Mouse (Mus musculus) thymus, adult 2 months (tissue): ENCODE data around the gene Naaladl2. TPM values are rescaled to one million over a fixed set of nuclear protein-coding genes. Genes with fewer than 3 reads are reported as not detected.

Experiments used
- DNase-seq: peaks from one replicate; pipeline ENCODE4 v3.0.0; 2021
- H3K27ac ChIP-seq: fragments of 200-500 bp; 2 replicates; pipeline ENCODE4 v1.5.1; 2012; ENCODE audit warnings: low read length, control low read depth; ENCODE audit not compliant: control insufficient read depth, insufficient read depth
- H3K27me3 ChIP-seq: fragments of 200-500 bp; 2 replicates; pipeline ENCODE4 v1.6.1; 2012; ENCODE audit warnings: mild to moderate bottlenecking, low read length, moderate library complexity, mixed read lengths; ENCODE audit not compliant: control insufficient read depth, insufficient read depth
- H3K36me3 ChIP-seq: fragments of 200-500 bp; 2 replicates; pipeline ENCODE4 v1.6.1; 2012; ENCODE audit warnings: mild to moderate bottlenecking, low read length, moderate library complexity; ENCODE audit not compliant: control insufficient read depth, insufficient read depth
- H3K4me1 ChIP-seq: fragments of 200-500 bp; replicated peaks from 2 replicates; pipeline ENCODE4 v1.6.1; 2012; ENCODE audit warnings: low read length; ENCODE audit not compliant: control insufficient read depth, insufficient read depth
- H3K4me3 ChIP-seq: fragments of 200-500 bp; 2 replicates; pipeline ENCODE4 v1.5.1; 2012; ENCODE audit warnings: mild to moderate bottlenecking, low read length, control low read depth, moderate library complexity; ENCODE audit not compliant: control insufficient read depth, insufficient read depth
- CTCF ChIP-seq: fragments of 200-500 bp; IDR thresholded peaks from 2 replicates; pipeline ENCODE4 v1.5.1; 2012; ENCODE audit warnings: mild to moderate bottlenecking, control low read depth, low read length, moderate library complexity, borderline replicate concordance; ENCODE audit not compliant: control insufficient read depth, poor library complexity, insufficient read depth; ENCODE audit errors: extremely low read depth
- POLR2A ChIP-seq: fragments of 200-500 bp; IDR thresholded peaks from 2 replicates; pipeline ENCODE4 v1.6.1; 2012; ENCODE audit warnings: mild to moderate bottlenecking, low read length, control low read depth, moderate library complexity; ENCODE audit not compliant: control insufficient read depth, poor library complexity, insufficient read depth; ENCODE audit errors: extremely low read depth
- WGBS: fragments of 180-500 bp; shearing (Covaris S2); methylation state at CpG from one replicate; pipeline ENCODE4 v1.1.7; 2018; 5-methylcytosine and 5-hydroxymethylcytosine counted together
- polyA plus RNA-seq: library from polyadenylated mRNA; depleted of rRNA; stranded (reverse); fragments of >200 nt; gene quantifications from 2 replicates; pipeline ENCODE4 v1.2.3, GENCODE M21; 2012

Gene Naaladl2
- polyA plus RNA-seq, 1 experiment = 0.23 TPM

DNA sequence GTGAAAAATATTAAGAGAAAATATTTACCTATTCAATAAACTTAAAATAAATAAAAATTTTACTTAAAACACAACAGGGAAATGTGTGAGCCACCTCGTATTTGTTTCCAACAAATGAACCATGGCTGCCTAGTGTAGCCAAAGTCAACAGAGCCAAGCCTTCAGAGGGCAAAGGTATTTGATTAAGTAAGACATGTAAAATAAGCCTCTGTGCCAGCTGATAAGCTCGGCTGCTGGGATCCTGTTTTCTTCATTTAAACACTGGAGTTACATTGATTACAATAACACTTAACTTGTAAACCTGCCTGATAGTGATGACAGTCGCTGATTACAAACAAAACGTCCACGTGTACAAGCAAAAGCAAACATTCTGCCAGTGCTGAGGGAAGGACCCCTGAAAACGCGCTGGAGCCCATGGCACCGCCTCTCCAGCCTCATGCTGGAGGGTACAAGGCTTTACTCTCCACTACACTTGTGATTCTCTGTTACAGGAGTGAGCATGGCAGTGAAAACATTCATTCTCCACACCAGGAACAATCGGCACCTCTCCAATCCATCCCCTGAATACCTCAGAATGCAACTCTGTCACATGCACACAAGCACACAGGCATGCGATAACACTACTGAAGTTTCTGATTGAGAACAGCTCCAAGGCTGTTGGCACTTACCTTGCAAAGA, 361.1 kb downstream of the Naaladl2 start:
- TF ChIP-seq CTCF (no peak), POLR2A (no peak)
- no peaks in the 10 kb centered on the region for H3K4me1 ChIP-seq
- no peak overlapping the region for H3K4me3 ChIP-seq
- no peak overlapping the region for H3K27ac ChIP-seq
- H3K36me3 ChIP-seq = no peaks in the 10 kb centered on the region
- no peak for DNase-seq
- WGBS = 74% methylated on average over 10 of the region's 10 CpGs
- no peaks in the 10 kb centered on the region for H3K27me3 ChIP-seq

DNA sequence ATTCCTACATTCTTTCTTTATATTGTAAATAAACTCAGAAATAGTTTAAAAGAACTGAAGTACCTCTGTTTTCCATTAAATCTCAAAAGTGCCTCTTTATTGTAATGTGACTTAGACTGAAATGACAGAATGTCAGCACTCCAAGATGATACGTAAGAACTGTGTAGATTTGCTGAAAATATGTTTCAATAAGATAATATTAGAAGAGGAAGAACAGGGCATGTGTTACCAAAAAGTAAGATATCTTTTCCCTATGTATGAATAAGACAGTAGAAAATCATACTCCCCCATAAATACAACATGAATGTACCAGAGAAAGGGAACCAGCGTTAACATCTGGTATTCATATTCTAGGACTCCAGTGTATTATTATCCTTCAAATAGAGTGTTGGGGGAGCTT, 362.4 kb downstream of the Naaladl2 start:
- no peak for TF ChIP-seq CTCF
- no peak for TF ChIP-seq POLR2A
- Histone ChIP-seq H3K36me3 (no peaks in the 10 kb centered on the region), H3K27ac (no peak overlapping the region), H3K4me3 (no peak overlapping the region), H3K27me3 (no peaks in the 10 kb centered on the region), H3K4me1 (no peaks in the 10 kb centered on the region)
- DNase-seq = no peak
- WGBS = 94% methylated on average over 2 of the region's 2 CpGs

DNA sequence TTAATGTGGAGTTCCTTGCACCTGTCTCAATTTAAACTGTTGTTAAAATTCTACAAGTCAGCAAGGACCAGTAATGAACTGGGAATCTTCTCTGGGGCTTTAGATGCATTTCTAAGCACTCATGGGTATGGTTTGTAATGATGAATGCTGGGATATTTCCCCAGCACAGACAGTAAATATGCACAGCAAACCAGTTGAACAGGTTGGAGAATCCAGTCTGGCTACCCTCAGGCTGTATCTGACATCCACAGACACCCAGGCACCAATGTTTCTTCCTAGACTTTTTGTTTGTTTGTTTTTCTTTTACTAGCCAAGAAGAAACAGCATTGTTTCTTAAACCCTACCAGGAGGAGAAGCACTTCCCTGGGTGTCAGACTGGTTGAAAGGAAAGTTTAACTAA, 365.6 kb downstream of the Naaladl2 start:
- Histone ChIP-seq H3K36me3 (no peaks in the 10 kb centered on the region), H3K27me3 (no peaks in the 10 kb centered on the region), H3K4me1 (no peaks in the 10 kb centered on the region), H3K27ac (no peak overlapping the region), H3K4me3 (no peak overlapping the region)
- no peak for DNase-seq
- TF ChIP-seq CTCF (no peak), POLR2A (no peak)

DNA sequence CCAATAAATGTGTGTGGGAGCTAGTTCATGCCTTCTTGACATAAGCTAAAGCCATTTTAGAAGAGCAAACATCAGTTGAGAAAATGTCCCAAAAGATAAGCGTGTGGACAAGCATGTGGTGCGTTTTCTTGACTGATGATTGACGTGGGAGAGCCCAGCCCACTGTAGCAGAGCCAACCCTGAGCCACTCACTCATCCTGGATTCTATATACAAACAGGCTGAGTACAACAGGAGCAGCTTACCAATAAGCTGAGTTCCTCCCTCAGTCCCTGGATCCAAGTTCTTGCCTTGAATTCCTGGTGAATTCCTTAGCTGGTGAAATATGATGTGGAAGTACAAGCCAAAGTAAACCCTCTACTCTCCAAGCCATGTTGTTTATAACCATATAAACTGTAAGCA, 395.0 kb downstream of the Naaladl2 start:
- no peak for TF ChIP-seq POLR2A
- TF ChIP-seq CTCF = no peak
- H3K4me3 ChIP-seq = no peak overlapping the region
- no peak for DNase-seq
- 88% methylated on average over 3 of the region's 3 CpGs for WGBS
- no peak overlapping the region for H3K27ac ChIP-seq
- H3K27me3 ChIP-seq = no peaks in the 10 kb centered on the region
- no peaks in the 10 kb centered on the region for H3K36me3 ChIP-seq
- H3K4me1 ChIP-seq = no peaks in the 10 kb centered on the region

DNA sequence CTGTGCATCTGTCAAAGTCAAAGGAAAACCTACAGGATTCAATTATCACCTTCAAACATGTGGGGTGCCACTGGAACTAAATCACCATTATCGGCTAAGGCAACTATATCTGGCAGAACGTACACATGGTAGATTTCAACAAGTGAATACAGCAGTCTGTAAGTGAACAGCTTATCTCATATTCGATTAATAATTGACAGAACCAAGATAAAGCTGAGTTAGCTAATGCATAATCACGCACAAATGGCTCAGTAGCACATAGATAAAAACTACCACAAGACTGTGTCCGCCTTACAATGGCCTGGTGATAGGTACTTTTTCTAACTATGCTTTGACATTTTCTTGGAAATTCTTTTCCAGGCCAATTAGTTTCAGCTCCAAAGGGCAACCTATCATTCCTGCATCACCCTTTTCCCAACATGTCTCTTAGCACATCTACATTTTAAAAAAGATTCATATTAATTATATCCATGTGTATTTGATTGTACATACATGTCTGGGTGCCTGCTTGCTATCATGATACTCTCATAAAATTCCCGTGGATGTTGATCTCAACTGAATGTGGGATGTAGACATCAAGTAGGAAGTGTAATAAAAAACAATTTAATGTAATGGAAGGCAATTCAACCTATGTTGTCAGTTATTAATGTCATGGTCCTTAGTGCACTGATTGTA, 396.7 kb downstream of the Naaladl2 start:
- Histone ChIP-seq H3K36me3 (no peaks in the 10 kb centered on the region), H3K27me3 (no peaks in the 10 kb centered on the region), H3K27ac (no peak overlapping the region), H3K4me1 (no peaks in the 10 kb centered on the region), H3K4me3 (no peak overlapping the region)
- 88% methylated on average over 6 of the region's 6 CpGs for WGBS
- TF ChIP-seq CTCF = no peak
- DNase-seq = no peak

DNA sequence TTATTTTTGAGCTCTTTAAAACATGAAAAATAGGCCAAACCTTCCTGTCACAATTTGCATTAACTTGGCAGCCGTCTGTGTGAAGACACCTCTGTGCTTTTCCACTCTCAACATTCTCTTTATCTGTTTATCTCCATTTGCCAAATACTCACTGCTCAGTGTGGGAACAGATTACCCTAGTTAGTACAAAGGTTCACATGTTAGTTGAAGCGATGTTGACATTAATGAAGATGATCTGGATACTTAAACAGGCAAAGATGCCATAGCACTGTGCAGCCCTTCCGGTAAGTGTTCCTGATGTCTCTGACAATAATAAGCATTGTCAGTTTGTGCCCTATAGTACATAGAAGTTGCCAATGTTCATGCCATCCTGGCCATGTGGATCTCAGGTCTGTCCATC, 400.1 kb downstream of the Naaladl2 start:
- H3K36me3 ChIP-seq = no peaks in the 10 kb centered on the region
- TF ChIP-seq CTCF = no peak
- no peak for TF ChIP-seq POLR2A
- WGBS = 96% methylated on average over 3 of the region's 3 CpGs

More for the DNA sequence above, 400.1 kb downstream of the Naaladl2 start:
- no peak for DNase-seq
- Histone ChIP-seq H3K27me3 (no peaks in the 10 kb centered on the region), H3K4me3 (no peak overlapping the region), H3K27ac (no peak overlapping the region), H3K4me1 (no peaks in the 10 kb centered on the region)
